Comparison of ENCODE assay signal across 10 mouse cellular contexts in the genomic region with DNA sequence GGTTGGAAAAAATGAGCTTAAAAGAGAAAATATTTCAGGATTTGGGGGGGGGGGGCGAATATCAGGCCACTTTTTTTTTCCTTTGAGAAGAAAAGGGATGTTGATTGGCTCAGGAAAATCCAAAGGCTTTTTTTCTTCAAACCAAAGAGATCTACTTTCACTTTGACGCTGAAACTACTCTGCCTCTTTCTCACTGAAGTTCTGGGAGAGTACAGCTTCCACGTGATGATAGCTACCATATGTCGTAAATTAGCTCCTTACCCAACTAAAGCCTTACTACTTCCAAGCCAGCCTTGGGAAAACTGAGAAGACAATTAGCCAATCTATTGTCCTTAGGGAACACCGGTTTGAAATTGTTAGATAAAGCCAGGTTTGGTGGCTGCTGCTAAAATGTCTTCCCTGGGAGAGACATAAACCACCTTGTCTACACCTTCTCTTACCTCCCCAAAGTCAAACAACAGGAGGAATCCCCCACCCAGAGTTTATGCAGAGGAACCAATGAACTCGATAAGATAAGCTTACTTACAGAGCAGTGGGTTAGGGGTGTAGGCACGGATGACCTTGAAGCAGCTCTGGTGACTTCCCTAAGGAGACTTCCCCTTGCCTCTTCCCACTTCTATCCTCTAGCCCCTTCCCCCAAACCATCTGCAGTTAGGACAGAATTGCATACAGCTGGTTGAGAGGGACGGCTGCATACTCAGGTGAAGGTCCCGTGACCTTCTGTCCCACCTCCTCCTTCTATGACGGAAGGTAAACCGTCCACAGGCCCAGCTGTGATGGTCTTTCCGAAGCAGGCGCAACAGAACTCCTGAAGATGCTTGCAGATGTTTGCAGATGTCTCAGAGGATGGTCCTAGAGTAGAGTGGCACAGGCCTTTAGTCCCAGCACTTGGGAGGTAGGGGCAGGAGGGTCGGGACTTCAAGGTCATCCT. TPM values are rescaled to one million over a fixed set of nuclear protein-coding genes. Genes with fewer than 3 reads are reported as not detected.
DNase-seq lines count a peak whose midpoint lies in the region; ATAC-seq lines count a peak whose summit lies in the region.
"Had no signal": no experiment of that assay in that cellular context is flagged by ENCODE, and none has a peak within 500 bp of the region (broad histone marks: within the 10 kb centered on the region; RNA-seq: fewer than 3 reads in every experiment).

No protein-coding gene starts in this region.

- H3K4me2 ChIP-seq in midbrain, embryonic 12.5 days (replicated peaks): peak overlapping the region; percentile 67; the same call in 1 of the 2 replicates
- H3K4me2 ChIP-seq in midbrain, embryonic 15.5 days: no peak overlapping the region
- peak overlapping the region; percentile 74 for H3K4me2 ChIP-seq in stomach, embryonic 15.5 days

- no peak overlapping the region for H3K4me3 ChIP-seq in midbrain, embryonic 12.5 days
- no peak overlapping the region for H3K4me3 ChIP-seq in midbrain, embryonic 15.5 days
- no peak overlapping the region for H3K4me3 ChIP-seq in stomach, embryonic 15.5 days (replicated peaks)

- ATAC-seq in midbrain, embryonic 12.5 days (ENCODE audit: low FRiP score, low read depth): no peak
- ATAC-seq in midbrain, embryonic 15.5 days (replicated peaks): no peak
- no peak for ATAC-seq in stomach, embryonic 15.5 days (ENCODE audit: insufficient read depth, low FRiP score, low read depth)

- peaks cover 29% of the 10 kb centered on the region for H3K4me1 ChIP-seq in midbrain, embryonic 12.5 days
- H3K4me1 ChIP-seq in midbrain, embryonic 15.5 days: peaks cover 19% of the 10 kb centered on the region
- H3K4me1 ChIP-seq in stomach, embryonic 15.5 days: peaks cover 24% of the 10 kb centered on the region

- WGBS in midbrain, embryonic 12.5 days: 82% methylated on average over 14 of the region's 14 CpGs
- WGBS in midbrain, embryonic 15.5 days: 84% methylated on average over 14 of the region's 14 CpGs
- 58% methylated on average over 14 of the region's 14 CpGs for WGBS in stomach, embryonic 15.5 days

- H3K9ac ChIP-seq in midbrain, embryonic 12.5 days (replicated peaks): no peak overlapping the region
- H3K9ac ChIP-seq in midbrain, embryonic 15.5 days: no peak overlapping the region
- no peak overlapping the region for H3K9ac ChIP-seq in stomach, embryonic 15.5 days

- intact Hi-C loops in heart, postnatal 10 days (cut with DNase I): no loop called here

- no peak overlapping the region for H3K27ac ChIP-seq in midbrain, embryonic 12.5 days (replicated peaks)
- no peak overlapping the region for H3K27ac ChIP-seq in midbrain, embryonic 15.5 days
- peak overlapping the region; percentile 21 for H3K27ac ChIP-seq in stomach, embryonic 15.5 days

- H3K36me3 ChIP-seq in midbrain, embryonic 12.5 days: peaks cover 16% of the 10 kb centered on the region
- H3K36me3 ChIP-seq in midbrain, embryonic 15.5 days (replicated peaks): no peaks in the 10 kb centered on the region
- H3K36me3 ChIP-seq in stomach, embryonic 15.5 days: peaks cover 3% of the 10 kb centered on the region; the same call in 1 of the 2 replicates

- peak; percentile 15 for DNase-seq in cerebellum, adult 9-11 months
- DNase-seq in cerebellum, postnatal 14 days: no peak
- DNase-seq in heart, postnatal 10 days: peak; percentile 21 to 24
- DNase-seq in cerebellum, postnatal 10 days: no peak
- DNase-seq in urinary bladder, adult 2 months (ENCODE audit: low spot score): no peak
- DNase-seq: cerebellum, adult 9-10 months; layer of hippocampus, postnatal 36 days had no signal

- H3K9me3 ChIP-seq in midbrain, embryonic 12.5 days: no peaks in the 10 kb centered on the region
- no peaks in the 10 kb centered on the region for H3K9me3 ChIP-seq in midbrain, embryonic 15.5 days
- no peaks in the 10 kb centered on the region for H3K9me3 ChIP-seq in stomach, embryonic 15.5 days

- H3K27me3 ChIP-seq in midbrain, embryonic 12.5 days: no peaks in the 10 kb centered on the region
- no peaks in the 10 kb centered on the region for H3K27me3 ChIP-seq in midbrain, embryonic 15.5 days (replicated peaks)
- H3K27me3 ChIP-seq in stomach, embryonic 15.5 days (replicated peaks): no peaks in the 10 kb centered on the region

RNA-seq across cellular contexts. Expression of gene Psrc1, which starts 1.4 kb away (rescaled TPM):
- polyA plus RNA-seq in midbrain, embryonic 12.5 days (2016; fragmentation: Nextera tagmentation; extraction: Ambion mirVana): 60.6 and 61.9 TPM in 2 replicates
- polyA plus RNA-seq in midbrain, embryonic 15.5 days (2015; fragmentation: Nextera tagmentation; extraction: Ambion mirVana): 7.7 and 8.8 TPM in 2 replicates
- total RNA-seq in heart, postnatal 10 days (2021): 1 to 10 TPM; 2.9 to 4.1 TPM
- 34.9 and 38.9 TPM in 2 replicates for polyA plus RNA-seq in stomach, embryonic 15.5 days (2015; fragmentation: Nextera tagmentation; extraction: Ambion mirVana)
- polyA plus RNA-seq in urinary bladder, adult 2 months (2012; rRNA removed): 4.0 and 4.4 TPM in 2 replicates

RNA-seq across cellular contexts. Expression of gene Mybphl, which starts 17.5 kb away (rescaled TPM):
- polyA plus RNA-seq in midbrain, embryonic 12.5 days (2016; fragmentation: Nextera tagmentation; extraction: Ambion mirVana): not detected in 2 replicates
- not detected in 2 replicates for polyA plus RNA-seq in midbrain, embryonic 15.5 days (2015; fragmentation: Nextera tagmentation; extraction: Ambion mirVana)
- total RNA-seq in heart, postnatal 10 days (2021): 10 to 100 TPM; 18.1 to 41.9 TPM
- not detected in 2 replicates for polyA plus RNA-seq in stomach, embryonic 15.5 days (2015; fragmentation: Nextera tagmentation; extraction: Ambion mirVana)
- polyA plus RNA-seq in urinary bladder, adult 2 months (2012; rRNA removed): not detected in 2 replicates

RNA-seq across cellular contexts. Expression of gene Celsr2, which starts 33.1 kb away (rescaled TPM):
- polyA plus RNA-seq in midbrain, embryonic 12.5 days (2016; fragmentation: Nextera tagmentation; extraction: Ambion mirVana): 73.3 and 78.2 TPM in 2 replicates
- polyA plus RNA-seq in midbrain, embryonic 15.5 days (2015; fragmentation: Nextera tagmentation; extraction: Ambion mirVana): 38.5 and 43.3 TPM in 2 replicates
- 1 to 10 TPM; 7.4 to 7.6 TPM for total RNA-seq in heart, postnatal 10 days (2021)
- polyA plus RNA-seq in stomach, embryonic 15.5 days (2015; fragmentation: Nextera tagmentation; extraction: Ambion mirVana): 12.2 and 13.6 TPM in 2 replicates
- 4.6 and 7.2 TPM in 2 replicates for polyA plus RNA-seq in urinary bladder, adult 2 months (2012; rRNA removed)

Comparison
In these comparisons a context has a peak if more than half of its experiments do, and no peak if none do; other contexts are left out.
1. DNase-seq: peak in cerebellum, adult 9-11 months (single experiment) and heart, postnatal 10 days (2 of 2); none in cerebellum, postnatal 14 days (0 of 2), cerebellum, postnatal 10 days (0 of 2) and urinary bladder, adult 2 months (single experiment).